Mouse (Mus musculus): ENCODE measurements around the gene Kcng4.

- peak; percentile 94 for TF ChIP-seq CTCF (IDR thresholded peaks at IDR 0.05)
- TF ChIP-seq POLR2A (IDR thresholded peaks at IDR 0.05; ENCODE audit: insufficient read depth, low read depth, low read length): peak; percentile 88
- TF ChIP-seq EP300 (IDR thresholded peaks at IDR 0.05; ENCODE audit: insufficient read depth, low read depth, low read length): peak; percentile 73; the same call in 1 of the 2 replicates
Measured at GRCm38 (mm10) chr8:119604996-119605395, 30.5 kb downstream of the Kcng4 start, which contains the start of gene Taf1c.

Data from heart, adult 2 months (tissue).